Mouse (Mus musculus) small intestine, adult 2 months (tissue): ENCODE data around the gene Ptprk. TPM values are rescaled to one million over a fixed set of nuclear protein-coding genes. Genes with fewer than 3 reads are reported as not detected.

Source experiments
- H3K27ac ChIP-seq: fragments of 200-500 bp; 2 replicates; pipeline ENCODE4 v1.5.1; 2012; ENCODE audit warnings: low read depth, low read length, control low read depth, inconsistent platforms; ENCODE audit not compliant: insufficient read depth
- H3K27me3 ChIP-seq: fragments of 200-500 bp; 2 replicates; pipeline ENCODE4 v1.6.1; 2012; ENCODE audit warnings: mild to moderate bottlenecking, moderate library complexity, low read length, inconsistent platforms; ENCODE audit not compliant: control insufficient read depth, insufficient read depth
- H3K36me3 ChIP-seq: fragments of 200-500 bp; 2 replicates; pipeline ENCODE4 v1.6.1; 2012; ENCODE audit warnings: mild to moderate bottlenecking, low read length, control low read depth, inconsistent platforms; ENCODE audit not compliant: control insufficient read depth, insufficient read depth
- H3K4me1 ChIP-seq: fragments of 200-500 bp; 2 replicates; pipeline ENCODE4 v1.6.1; 2012; ENCODE audit warnings: low read length, inconsistent platforms, mixed read lengths; ENCODE audit not compliant: control insufficient read depth, insufficient read depth, insufficient read length
- H3K4me3 ChIP-seq: fragments of 200-500 bp; 2 replicates; pipeline ENCODE4 v1.5.1; 2012; ENCODE audit warnings: low read depth, mild to moderate bottlenecking, control low read depth, inconsistent platforms, low read length, moderate library complexity
- CTCF ChIP-seq: fragments of 200-500 bp; IDR thresholded peaks from 2 replicates; pipeline ENCODE4 v1.5.1; 2012; ENCODE audit warnings: low read depth, mild to moderate bottlenecking, control low read depth, inconsistent platforms, low read length, moderate library complexity, mixed read lengths; ENCODE audit not compliant: insufficient replicate concordance, insufficient read length; ENCODE audit errors: extremely low read depth
- POLR2A ChIP-seq: fragments of 200-500 bp; IDR thresholded peaks from 2 replicates; pipeline ENCODE4 v1.6.1; 2012; ENCODE audit warnings: low read depth, mild to moderate bottlenecking, control low read depth, inconsistent platforms, low read length, moderate library complexity
- WGBS: fragments of 180-500 bp; shearing (Covaris S2); methylation state at CpG from one replicate; pipeline ENCODE4 v1.1.7; 2018; 5-methylcytosine and 5-hydroxymethylcytosine counted together
- polyA plus RNA-seq: library from polyadenylated mRNA; depleted of rRNA; stranded (reverse); fragments of >200 nt; gene quantifications from 2 replicates; pipeline ENCODE4 v1.2.3, GENCODE M21; 2012

Gene Ptprk
- polyA plus RNA-seq, 1 experiment = 11.3 TPM

- no peaks in the 10 kb centered on the region for H3K36me3 ChIP-seq
- H3K27ac ChIP-seq = no peak overlapping the region
- H3K27me3 ChIP-seq = no peaks in the 10 kb centered on the region
- 45% methylated on average over 3 of the region's 3 CpGs for WGBS
- TF ChIP-seq CTCF (no peak), POLR2A (no peak)
- no peak overlapping the region for H3K4me3 ChIP-seq
- H3K4me1 ChIP-seq = peaks cover 2% of the 10 kb centered on the region; the same call in 1 of the 2 replicates
These were observed 13.1 kb downstream of the Ptprk start for GRCm38 (mm10) chr10:28087749-28088148.

DNA sequence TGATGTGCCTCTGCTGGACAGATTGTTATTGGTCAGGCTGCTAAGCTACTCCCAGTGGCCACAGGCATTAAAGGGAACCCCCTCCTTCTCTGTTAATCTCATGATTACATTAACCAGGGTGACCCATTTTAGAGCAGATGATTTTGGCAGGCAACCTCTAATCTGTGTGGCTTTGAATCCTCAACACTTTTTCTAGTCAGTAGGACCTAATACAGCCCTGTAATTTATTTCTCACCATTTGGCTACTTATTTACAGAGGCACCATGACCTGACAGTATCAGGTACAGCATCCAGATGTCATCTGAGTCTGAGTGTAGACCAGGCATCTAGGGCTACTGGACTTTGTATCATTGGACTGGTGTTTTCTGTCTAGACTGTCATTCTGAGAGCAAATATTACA lies 21.4 kb downstream of the Ptprk start:
- no peaks in the 10 kb centered on the region for H3K27me3 ChIP-seq
- H3K4me1 ChIP-seq = peaks cover 16% of the 10 kb centered on the region; the same call in 1 of the 2 replicates
- H3K36me3 ChIP-seq = no peaks in the 10 kb centered on the region; the same call in 1 of the 2 replicates
- no peak overlapping the region for H3K27ac ChIP-seq
- no peak overlapping the region for H3K4me3 ChIP-seq
- TF ChIP-seq CTCF (no peak), POLR2A (no peak)

GRCm38 (mm10) chr10:28097637-28098036 lies 23.0 kb downstream of the Ptprk start:
- Histone ChIP-seq H3K27ac (no peak overlapping the region), H3K4me3 (no peak overlapping the region)

DNA sequence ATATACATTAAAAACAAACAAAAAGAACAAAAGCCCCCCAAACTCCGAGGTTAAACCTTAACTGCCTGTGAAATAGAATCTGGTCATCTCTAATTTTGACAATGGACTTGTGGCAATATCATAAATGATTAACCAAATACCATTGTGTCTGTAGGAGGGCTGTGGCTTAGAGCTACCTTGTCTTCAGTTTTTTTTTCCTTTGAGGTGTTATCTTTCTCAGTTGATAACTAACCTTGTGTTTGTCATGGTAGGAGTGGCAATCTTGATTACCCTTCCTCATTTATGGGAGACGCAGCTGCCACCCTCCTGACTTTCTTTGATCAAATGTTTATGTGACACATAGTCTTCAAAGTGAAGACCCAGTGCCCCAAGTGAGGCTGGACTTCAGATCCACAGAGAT lies 24.3 kb downstream of the Ptprk start:
- 27% methylated on average over 2 of the region's 2 CpGs for WGBS

More at GRCm38 (mm10) chr10:28097637-28098036, 23.0 kb downstream of the Ptprk start:
- TF ChIP-seq POLR2A (no peak), CTCF (no peak)
- 31% methylated on average over 7 of the region's 7 CpGs for WGBS
- no peaks in the 10 kb centered on the region; the same call in 1 of the 2 replicates for H3K36me3 ChIP-seq
- H3K4me1 ChIP-seq = peaks cover 16% of the 10 kb centered on the region; the same call in 1 of the 2 replicates
- H3K27me3 ChIP-seq = no peaks in the 10 kb centered on the region

DNA sequence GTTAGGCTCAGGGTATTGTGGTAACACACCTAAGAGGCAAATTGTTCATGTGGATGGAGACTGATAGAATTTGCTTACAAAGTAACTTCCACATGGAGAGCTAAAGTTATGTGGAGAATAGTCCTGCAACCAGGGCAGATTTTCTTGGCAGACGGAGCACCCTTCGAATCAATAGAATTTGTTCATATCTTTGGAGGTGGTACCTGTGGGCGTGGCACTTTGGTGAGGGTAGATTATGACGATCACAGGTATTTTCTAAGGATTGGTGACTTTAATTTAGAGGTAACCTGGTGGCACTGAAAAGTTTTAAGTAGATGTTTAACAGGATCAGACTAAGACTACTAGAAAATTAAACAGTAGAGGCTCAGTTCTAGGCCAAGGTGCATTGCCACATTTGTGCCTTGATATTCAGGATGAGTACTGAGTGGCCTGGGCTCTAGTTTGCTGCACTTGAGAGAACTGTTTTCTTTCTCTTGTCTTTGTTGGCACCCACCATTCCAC lies 28.8 kb downstream of the Ptprk start:
- Histone ChIP-seq H3K4me1 (peaks cover 12% of the 10 kb centered on the region; the same call in 1 of the 2 replicates), H3K4me3 (no peak overlapping the region), H3K27me3 (no peaks in the 10 kb centered on the region), H3K27ac (no peak overlapping the region), H3K36me3 (no peaks in the 10 kb centered on the region)
- WGBS = 42% methylated on average over 4 of the region's 4 CpGs
- TF ChIP-seq CTCF (no peak), POLR2A (no peak)

More for the DNA sequence above, 24.3 kb downstream of the Ptprk start:
- peaks cover 15% of the 10 kb centered on the region; the same call in 1 of the 2 replicates for H3K4me1 ChIP-seq
- H3K4me3 ChIP-seq = no peak overlapping the region
- no peaks in the 10 kb centered on the region; the same call in 1 of the 2 replicates for H3K36me3 ChIP-seq
- no peaks in the 10 kb centered on the region for H3K27me3 ChIP-seq
- peak overlapping the region; percentile 25; the same call in 1 of the 2 replicates for H3K27ac ChIP-seq
- TF ChIP-seq POLR2A = no peak
- no peak for TF ChIP-seq CTCF

DNA sequence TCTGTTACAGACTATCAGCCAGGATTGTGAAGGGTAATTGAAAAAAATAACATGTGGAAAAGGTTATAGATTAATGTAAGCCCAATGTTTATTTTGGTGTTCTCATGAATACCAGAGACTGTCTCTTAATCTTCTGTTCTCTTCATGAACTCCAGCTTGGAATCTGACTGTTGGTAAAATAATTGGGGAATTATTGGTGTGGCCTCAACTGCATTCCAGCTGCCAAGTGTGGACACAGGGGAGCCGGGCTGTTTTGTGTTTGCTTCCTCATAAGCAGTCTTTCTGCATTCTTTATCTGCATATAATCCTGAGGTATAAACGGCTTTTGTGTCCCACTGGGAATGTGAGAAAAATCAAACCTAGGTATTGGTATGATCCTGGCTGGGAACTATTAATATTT lies 29.3 kb downstream of the Ptprk start:
- Histone ChIP-seq H3K36me3 (no peaks in the 10 kb centered on the region), H3K27ac (no peak overlapping the region), H3K27me3 (no peaks in the 10 kb centered on the region), H3K4me3 (no peak overlapping the region), H3K4me1 (peaks cover 12% of the 10 kb centered on the region; the same call in 1 of the 2 replicates)
- TF ChIP-seq CTCF (no peak), POLR2A (no peak)
- WGBS = 18% methylated on average over 2 of the region's 2 CpGs

- no peak for TF ChIP-seq CTCF
- no peak for TF ChIP-seq POLR2A
- Histone ChIP-seq H3K36me3 (no peaks in the 10 kb centered on the region), H3K27ac (peak overlapping the region; percentile 17; the same call in 1 of the 2 replicates), H3K27me3 (no peaks in the 10 kb centered on the region), H3K4me1 (peaks cover 11% of the 10 kb centered on the region; the same call in 1 of the 2 replicates), H3K4me3 (no peak overlapping the region)
- 32% methylated on average over 6 of the region's 6 CpGs for WGBS
These were observed 30.6 kb downstream of the Ptprk start for GRCm38 (mm10) chr10:28105247-28105646.
